Mouse (Mus musculus): ENCODE data around the gene Lurap1l. TPM values are rescaled to one million over a fixed set of nuclear protein-coding genes. Genes with fewer than 3 reads are reported as not detected.

The Lurap1l gene
- polyA plus RNA-seq, 1 experiment from 2014 or later = 3.9 TPM

DNA sequence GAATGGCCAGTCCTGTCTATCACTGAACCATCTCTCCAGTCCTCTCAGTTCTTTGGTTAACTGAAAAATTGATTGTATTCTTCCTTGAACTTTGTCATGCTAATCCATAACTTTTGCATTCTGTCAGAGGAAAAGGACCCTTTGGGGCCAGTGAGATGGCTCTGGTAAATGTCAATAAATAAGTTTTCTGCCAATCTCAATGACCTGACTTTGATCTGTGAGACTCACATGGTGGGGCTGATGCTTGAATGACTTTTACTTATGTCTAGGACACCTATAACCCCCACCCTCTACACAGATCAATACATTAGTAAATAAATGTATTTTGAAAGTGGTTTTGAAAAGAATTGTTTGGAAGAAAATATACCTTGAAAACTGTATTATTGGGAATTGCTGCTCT is 38.7 kb downstream of the Lurap1l start:
- no peak overlapping the region for H3K27ac ChIP-seq (ENCODE audit: low read depth, low read length)
- no peaks in the 10 kb centered on the region for H3K27me3 ChIP-seq (ENCODE audit: control insufficient read depth, insufficient read depth, low read length)
- no peaks in the 10 kb centered on the region for H3K9me3 ChIP-seq (ENCODE audit: control insufficient read depth, low read length)
- no peaks in the 10 kb centered on the region for H3K36me3 ChIP-seq (ENCODE audit: control insufficient read depth, insufficient read depth, low read length)
- no peaks in the 10 kb centered on the region for H3K4me1 ChIP-seq (ENCODE audit: control insufficient read depth, insufficient read depth, low read length)
- H3K4me2 ChIP-seq (ENCODE audit: low read depth) = no peak overlapping the region
- ATAC-seq (ENCODE audit: insufficient read depth, low FRiP score, low TSS enrichment) (no peak), DNase-seq (ENCODE audit: low spot score) (no peak)
- no peak overlapping the region for H3K9ac ChIP-seq (ENCODE audit: low read length)
- H3K4me3 ChIP-seq (ENCODE audit: low read depth, low read length) = no peak overlapping the region

DNA sequence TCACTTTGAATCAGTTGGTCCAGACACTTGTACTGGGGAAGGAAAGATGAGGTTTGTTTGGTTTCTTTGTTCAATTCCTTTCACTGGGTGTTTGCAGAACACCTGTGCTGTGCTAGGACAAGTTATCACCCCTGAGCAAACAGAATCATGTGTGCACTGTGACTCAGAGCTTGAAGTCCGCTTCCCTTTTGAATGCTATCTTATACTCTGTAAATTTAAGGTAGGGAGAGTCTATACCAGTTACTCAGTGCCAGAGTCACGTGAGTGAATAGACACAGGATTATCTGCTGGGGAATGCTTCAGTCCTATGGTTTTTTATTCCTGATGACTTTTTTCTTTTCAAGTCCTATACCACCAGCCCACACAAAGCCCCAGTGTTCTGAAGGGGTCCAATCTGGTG is 39.3 kb downstream of the Lurap1l start:
- WGBS = 78% methylated on average over 2 of the region's 2 CpGs
- no peak for ATAC-seq (ENCODE audit: insufficient read depth, low FRiP score, low TSS enrichment)

DNA sequence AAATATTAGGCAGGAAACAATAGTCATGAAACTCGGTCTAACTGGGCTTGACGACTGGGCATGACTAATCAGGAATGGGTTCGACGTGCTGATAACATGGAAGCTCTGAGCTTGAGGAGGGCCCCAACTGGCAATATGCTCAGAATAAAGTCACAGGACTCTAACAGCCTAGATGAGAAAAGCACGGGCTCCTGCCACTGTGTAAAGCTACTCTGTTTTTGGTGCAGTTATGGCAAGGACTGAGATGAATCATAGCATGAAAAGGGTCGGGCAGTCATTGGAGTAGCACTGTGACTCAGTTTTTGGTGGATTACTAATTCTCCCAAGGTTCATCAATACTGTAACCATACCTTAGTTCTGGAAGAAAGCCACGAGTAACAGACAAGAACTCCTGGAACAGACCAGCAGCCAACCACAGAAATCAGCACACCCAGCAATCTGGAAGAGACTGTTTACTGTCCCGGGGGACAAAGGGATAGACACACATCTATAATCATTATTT is 39.9 kb downstream of the Lurap1l start:
- no peak for DNase-seq (ENCODE audit: low spot score)
- no peaks in the 10 kb centered on the region for H3K36me3 ChIP-seq (ENCODE audit: control insufficient read depth, insufficient read depth, low read length)
- no peak for ATAC-seq (ENCODE audit: insufficient read depth, low FRiP score, low TSS enrichment)

More for the DNA sequence above, 39.3 kb downstream of the Lurap1l start:
- H3K36me3 ChIP-seq (ENCODE audit: control insufficient read depth, insufficient read depth, low read length) = no peaks in the 10 kb centered on the region
- no peaks in the 10 kb centered on the region for H3K4me1 ChIP-seq (ENCODE audit: control insufficient read depth, insufficient read depth, low read length)
- H3K27me3 ChIP-seq (ENCODE audit: control insufficient read depth, insufficient read depth, low read length) = no peaks in the 10 kb centered on the region
- H3K9ac ChIP-seq (ENCODE audit: low read length) = no peak overlapping the region
- no peaks in the 10 kb centered on the region for H3K9me3 ChIP-seq (ENCODE audit: control insufficient read depth, low read length)
- H3K27ac ChIP-seq (ENCODE audit: low read depth, low read length) = no peak overlapping the region
- H3K4me2 ChIP-seq (ENCODE audit: low read depth) = no peak overlapping the region
- no peak overlapping the region for H3K4me3 ChIP-seq (ENCODE audit: low read depth, low read length)
- no peak for DNase-seq (ENCODE audit: low spot score)

DNA sequence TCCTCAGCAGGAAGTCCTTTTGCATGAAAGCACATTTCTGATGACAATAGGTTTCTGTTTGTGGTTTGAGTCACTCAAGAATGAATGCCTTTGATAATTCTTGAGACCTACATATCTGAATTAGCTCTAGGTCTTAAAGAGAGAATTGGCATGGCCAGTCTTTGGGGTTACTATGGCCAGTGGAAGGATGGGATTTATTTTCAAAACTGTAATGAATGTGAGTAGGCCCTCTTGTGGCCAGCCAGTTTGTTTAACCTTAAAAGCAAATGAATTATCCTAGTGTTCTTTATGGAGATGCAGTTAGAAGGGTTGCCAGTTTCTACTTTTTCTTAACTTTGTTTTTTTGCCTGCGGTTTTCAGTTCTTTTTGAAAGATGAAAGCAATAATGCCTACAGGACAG is 42.2 kb downstream of the Lurap1l start:
- H3K9ac ChIP-seq (ENCODE audit: low read length) = no peak overlapping the region
- no peak overlapping the region for H3K4me2 ChIP-seq (ENCODE audit: low read depth)
- no peak overlapping the region for H3K27ac ChIP-seq (ENCODE audit: low read depth, low read length)
- ATAC-seq (ENCODE audit: insufficient read depth, low FRiP score, low TSS enrichment) = no peak
- H3K4me3 ChIP-seq (ENCODE audit: low read depth, low read length) = no peak overlapping the region
- no peak for DNase-seq (ENCODE audit: low spot score)
- H3K36me3 ChIP-seq (ENCODE audit: control insufficient read depth, insufficient read depth, low read length) = no peaks in the 10 kb centered on the region
- no peaks in the 10 kb centered on the region for H3K27me3 ChIP-seq (ENCODE audit: control insufficient read depth, insufficient read depth, low read length)
- WGBS = 90% methylated on average over 1 of the region's 1 CpGs
- no peaks in the 10 kb centered on the region for H3K9me3 ChIP-seq (ENCODE audit: control insufficient read depth, low read length)
- no peaks in the 10 kb centered on the region for H3K4me1 ChIP-seq (ENCODE audit: control insufficient read depth, insufficient read depth, low read length)

More for the DNA sequence above, 39.9 kb downstream of the Lurap1l start:
- Histone ChIP-seq H3K4me2 (ENCODE audit: low read depth) (no peak overlapping the region), H3K9ac (ENCODE audit: low read length) (no peak overlapping the region), H3K4me1 (ENCODE audit: control insufficient read depth, insufficient read depth, low read length) (no peaks in the 10 kb centered on the region), H3K27me3 (ENCODE audit: control insufficient read depth, insufficient read depth, low read length) (no peaks in the 10 kb centered on the region), H3K4me3 (ENCODE audit: low read depth, low read length) (no peak overlapping the region), H3K9me3 (ENCODE audit: control insufficient read depth, low read length) (no peaks in the 10 kb centered on the region), H3K27ac (ENCODE audit: low read depth, low read length) (no peak overlapping the region)
- 43% methylated on average over 8 of the region's 8 CpGs for whole genome bisulfite sequencing

DNA sequence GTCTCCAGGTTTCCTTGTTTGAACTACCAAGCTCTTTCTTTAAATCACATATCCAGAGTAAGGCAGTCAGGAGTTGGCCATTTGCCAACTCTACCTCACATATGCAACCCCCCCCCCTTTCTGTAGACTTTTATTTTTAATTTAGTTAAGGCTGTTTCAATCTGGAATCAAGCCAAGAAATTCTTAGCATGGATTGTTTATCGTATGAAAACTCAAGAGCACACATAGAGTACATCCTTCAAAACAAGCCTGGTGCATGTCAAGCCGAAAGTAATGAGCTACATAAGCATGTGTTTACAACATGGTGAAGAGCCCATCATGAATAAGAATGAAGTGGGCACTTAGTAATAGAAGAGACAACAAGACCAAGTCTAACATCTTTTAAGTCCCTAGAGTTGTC is 45.5 kb downstream of the Lurap1l start:
- Histone ChIP-seq H3K4me3 (ENCODE audit: low read depth, low read length) (no peak overlapping the region), H3K27ac (ENCODE audit: low read depth, low read length) (no peak overlapping the region), H3K27me3 (ENCODE audit: control insufficient read depth, insufficient read depth, low read length) (no peaks in the 10 kb centered on the region), H3K4me2 (ENCODE audit: low read depth) (no peak overlapping the region), H3K9ac (ENCODE audit: low read length) (no peak overlapping the region), H3K4me1 (ENCODE audit: control insufficient read depth, insufficient read depth, low read length) (no peaks in the 10 kb centered on the region), H3K36me3 (ENCODE audit: control insufficient read depth, insufficient read depth, low read length) (no peaks in the 10 kb centered on the region), H3K9me3 (ENCODE audit: control insufficient read depth, low read length) (no peaks in the 10 kb centered on the region)
- DNase-seq (ENCODE audit: low spot score) = no peak
- ATAC-seq (ENCODE audit: insufficient read depth, low FRiP score, low TSS enrichment) = no peak
- WGBS = 91% methylated on average over 2 of the region's 2 CpGs

DNA sequence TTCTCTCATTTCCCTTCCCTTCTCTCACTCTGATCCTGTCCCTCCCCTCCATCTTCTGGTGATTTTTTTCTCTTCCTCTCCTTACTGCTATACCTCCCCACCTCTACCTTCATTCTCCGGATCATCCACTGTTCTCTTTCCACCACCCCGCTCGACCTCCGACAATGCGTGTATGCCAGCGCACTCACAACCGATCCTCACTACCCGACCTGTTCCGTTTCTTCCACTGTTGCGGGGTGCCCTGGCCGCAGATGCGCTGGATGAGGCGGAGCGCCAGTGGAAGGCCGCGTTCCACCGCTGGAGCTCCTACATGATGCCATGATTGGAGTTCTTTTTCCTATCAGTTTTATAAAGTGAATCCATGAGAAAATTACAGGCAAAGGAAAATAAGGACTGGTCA is 57.1 kb downstream of the Lurap1l start:
- no peak overlapping the region for H3K4me2 ChIP-seq (ENCODE audit: low read depth)
- ATAC-seq (ENCODE audit: insufficient read depth, low FRiP score, low TSS enrichment) (no peak), DNase-seq (ENCODE audit: low spot score) (no peak)
- no peak overlapping the region for H3K4me3 ChIP-seq (ENCODE audit: low read depth, low read length)
- H3K9me3 ChIP-seq (ENCODE audit: control insufficient read depth, low read length) = no peaks in the 10 kb centered on the region
- no peak overlapping the region for H3K27ac ChIP-seq (ENCODE audit: low read depth, low read length)
- H3K27me3 ChIP-seq (ENCODE audit: control insufficient read depth, insufficient read depth, low read length) = no peaks in the 10 kb centered on the region
- no peak overlapping the region for H3K9ac ChIP-seq (ENCODE audit: low read length)
- no peaks in the 10 kb centered on the region for H3K36me3 ChIP-seq (ENCODE audit: control insufficient read depth, insufficient read depth, low read length)
- 97% methylated on average over 17 of the region's 17 CpGs for WGBS
- H3K4me1 ChIP-seq (ENCODE audit: control insufficient read depth, insufficient read depth, low read length) = no peaks in the 10 kb centered on the region

DNA sequence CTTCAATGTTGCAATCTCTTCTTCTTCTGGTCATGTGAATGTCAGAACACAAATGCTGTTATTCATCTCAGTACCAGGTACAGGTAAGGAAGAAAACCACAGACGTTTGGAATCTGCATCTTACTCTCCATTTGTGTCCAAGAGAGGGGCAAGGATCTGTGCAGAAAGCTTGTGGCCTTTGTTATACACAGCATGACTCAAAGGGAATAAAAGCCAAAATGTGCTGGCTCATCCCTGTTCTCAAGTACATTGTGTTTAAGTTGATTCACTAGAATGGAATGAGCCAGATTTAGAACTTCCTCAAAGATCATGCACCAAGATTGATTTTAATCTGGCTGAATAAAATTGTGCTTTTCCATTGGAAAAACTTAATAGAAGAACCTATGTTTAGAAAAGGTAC is 61.4 kb downstream of the Lurap1l start:
- no peaks in the 10 kb centered on the region for H3K9me3 ChIP-seq (ENCODE audit: control insufficient read depth, low read length)
- ATAC-seq (ENCODE audit: insufficient read depth, low FRiP score, low TSS enrichment) = no peak
- no peaks in the 10 kb centered on the region for H3K36me3 ChIP-seq (ENCODE audit: control insufficient read depth, insufficient read depth, low read length)
- no peaks in the 10 kb centered on the region for H3K4me1 ChIP-seq (ENCODE audit: control insufficient read depth, insufficient read depth, low read length)
- no peaks in the 10 kb centered on the region for H3K27me3 ChIP-seq (ENCODE audit: control insufficient read depth, insufficient read depth, low read length)
- WGBS = 49% methylated on average over 1 of the region's 1 CpGs
- H3K4me3 ChIP-seq (ENCODE audit: low read depth, low read length) = no peak overlapping the region
- no peak overlapping the region for H3K27ac ChIP-seq (ENCODE audit: low read depth, low read length)
- no peak overlapping the region for H3K4me2 ChIP-seq (ENCODE audit: low read depth)
- DNase-seq (ENCODE audit: low spot score) = no peak
- no peak overlapping the region for H3K9ac ChIP-seq (ENCODE audit: low read length)

DNA sequence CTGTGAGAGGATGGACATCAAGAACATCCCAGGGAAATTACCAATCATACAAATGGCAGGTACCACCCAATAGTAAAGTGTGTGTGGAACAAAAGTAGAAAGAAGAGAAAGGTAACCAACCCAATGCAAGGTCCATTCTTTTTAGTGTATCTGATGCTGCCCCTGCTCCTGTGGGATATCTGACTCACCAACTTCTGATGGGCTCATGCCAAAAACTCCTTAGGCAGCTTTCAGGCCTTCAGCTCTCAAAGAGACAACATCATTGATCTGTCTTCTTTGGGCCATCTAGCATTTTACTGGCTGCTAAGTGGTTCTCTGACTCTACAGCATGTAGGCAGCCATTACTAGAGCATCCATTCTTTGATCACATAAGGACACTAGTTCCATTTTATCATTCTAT is 63.5 kb downstream of the Lurap1l start:
- H3K4me3 ChIP-seq (ENCODE audit: low read depth, low read length) = no peak overlapping the region
- H3K4me1 ChIP-seq (ENCODE audit: control insufficient read depth, insufficient read depth, low read length) = no peaks in the 10 kb centered on the region
- DNase-seq (ENCODE audit: low spot score) = no peak
- no peak overlapping the region for H3K9ac ChIP-seq (ENCODE audit: low read length)
- H3K27ac ChIP-seq (ENCODE audit: low read depth, low read length) = no peak overlapping the region
- ATAC-seq (ENCODE audit: insufficient read depth, low FRiP score, low TSS enrichment) = no peak
- H3K36me3 ChIP-seq (ENCODE audit: control insufficient read depth, insufficient read depth, low read length) = no peaks in the 10 kb centered on the region
- no peaks in the 10 kb centered on the region for H3K9me3 ChIP-seq (ENCODE audit: control insufficient read depth, low read length)
- H3K4me2 ChIP-seq (ENCODE audit: low read depth) = no peak overlapping the region
- no peaks in the 10 kb centered on the region for H3K27me3 ChIP-seq (ENCODE audit: control insufficient read depth, insufficient read depth, low read length)

DNA sequence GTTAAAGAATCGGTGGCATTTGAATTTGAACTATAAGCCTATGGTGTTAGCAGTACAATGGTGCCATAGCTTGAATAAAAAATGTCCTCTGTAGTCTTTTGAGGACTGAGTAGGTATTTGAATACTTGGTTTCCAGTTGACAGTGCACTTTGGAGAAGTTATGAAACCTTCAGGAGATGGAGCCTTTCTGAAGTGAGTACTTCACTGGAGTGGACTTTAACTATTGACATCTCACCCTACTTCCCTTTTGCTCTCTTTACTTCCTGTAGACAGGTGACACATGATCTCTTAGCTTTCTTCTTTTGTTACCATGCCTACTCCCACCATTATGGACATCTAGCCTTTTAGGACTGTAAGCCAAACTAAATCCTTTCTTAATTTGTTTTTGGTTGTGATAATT is 80.4 kb downstream of the Lurap1l start:
- H3K36me3 ChIP-seq (ENCODE audit: control insufficient read depth, insufficient read depth, low read length) = no peaks in the 10 kb centered on the region
- no peaks in the 10 kb centered on the region for H3K27me3 ChIP-seq (ENCODE audit: control insufficient read depth, insufficient read depth, low read length)
- H3K4me2 ChIP-seq (ENCODE audit: low read depth) = no peak overlapping the region
- no peak overlapping the region for H3K27ac ChIP-seq (ENCODE audit: low read depth, low read length)
- no peaks in the 10 kb centered on the region for H3K4me1 ChIP-seq (ENCODE audit: control insufficient read depth, insufficient read depth, low read length)
- H3K9ac ChIP-seq (ENCODE audit: low read length) = no peak overlapping the region
- 84% methylated on average over 1 of the region's 1 CpGs for WGBS
- no peaks in the 10 kb centered on the region for H3K9me3 ChIP-seq (ENCODE audit: control insufficient read depth, low read length)
- DNase-seq (ENCODE audit: low spot score) (no peak), ATAC-seq (ENCODE audit: insufficient read depth, low FRiP score, low TSS enrichment) (no peak)
- no peak overlapping the region for H3K4me3 ChIP-seq (ENCODE audit: low read depth, low read length)

Measured in neural tube, embryonic 11.5 days (tissue).